17 mouse cellular contexts compared by ENCODE assay signal in the genomic region with DNA sequence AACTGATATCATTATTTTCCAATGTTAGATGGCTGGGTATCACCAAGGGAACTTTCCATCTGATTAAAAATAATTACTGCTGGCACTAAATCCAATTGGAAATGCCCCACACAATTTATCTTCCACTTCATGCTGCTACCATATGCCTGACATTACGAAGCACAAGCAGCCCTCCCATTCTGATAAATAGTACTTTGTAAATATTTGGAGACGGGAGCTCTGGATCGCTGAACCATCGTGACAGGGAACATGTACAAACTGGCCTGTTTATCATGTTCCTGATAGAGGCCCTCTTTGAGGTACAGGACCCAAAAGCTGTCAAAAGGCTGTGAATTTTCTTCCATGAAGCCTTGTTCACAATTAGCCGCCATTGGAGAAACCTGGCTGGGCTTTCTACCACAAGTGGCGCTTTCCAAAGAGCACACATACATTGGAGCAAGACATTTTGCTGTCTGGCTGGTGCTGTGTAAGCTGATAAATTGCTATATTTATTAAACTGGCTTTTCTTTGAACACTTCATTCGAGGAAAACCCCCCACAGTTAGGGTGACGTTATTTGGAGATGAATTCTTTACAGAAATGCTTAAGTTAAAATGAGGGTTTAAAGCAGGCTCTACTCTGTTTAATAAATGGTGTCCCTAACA.
DNase-seq lines count a peak whose midpoint lies in the region; ATAC-seq and TF ChIP-seq lines count a peak whose summit lies in the region.
"Had no signal": no experiment of that assay in that cellular context is flagged by ENCODE, and none has a peak within 500 bp of the region (broad histone marks: within the 10 kb centered on the region; RNA-seq: fewer than 3 reads in every experiment).

No protein-coding gene starts in this region.

- H3K9me3 ChIP-seq in hindbrain, embryonic 15.5 days: no peaks in the 10 kb centered on the region
- H3K9me3 ChIP-seq in hindbrain, embryonic 11.5 days (ENCODE audit: control insufficient read depth, low read length): no peaks in the 10 kb centered on the region
- no peaks in the 10 kb centered on the region for H3K9me3 ChIP-seq in lung, embryonic 15.5 days
- no peaks in the 10 kb centered on the region for H3K9me3 ChIP-seq in lung, postnatal 0 days (ENCODE audit: low read length)
- H3K9me3 ChIP-seq: limb, embryonic 15.5 days had no signal

- H3K9ac ChIP-seq in hindbrain, embryonic 15.5 days: no peak overlapping the region
- H3K9ac ChIP-seq in hindbrain, embryonic 11.5 days (ENCODE audit: low read depth, low read length): no peak overlapping the region
- no peak overlapping the region for H3K9ac ChIP-seq in lung, embryonic 15.5 days
- no peak overlapping the region for H3K9ac ChIP-seq in lung, postnatal 0 days (replicated peaks; ENCODE audit: low read depth)
- H3K9ac ChIP-seq: limb, embryonic 15.5 days had no signal

- no peak for DNase-seq in hindbrain, embryonic 11.5 days (ENCODE audit: low spot score)
- no peak for DNase-seq in lung, adult 2 months
- peak; percentile 35 for DNase-seq in lung, postnatal 0 days (ENCODE audit: low spot score)
- DNase-seq in lung, postnatal 4 days: peak; percentile 18 to 34
- no peak for DNase-seq in spleen, postnatal 4 days (ENCODE audit: low spot score in 2 of 2)
- DNase-seq: adrenal gland, postnatal 36 days; cerebellum, adult 9-11 months; gastrocnemius, postnatal 10 days; kidney, adult 9 months; kidney, postnatal 4 days; right cerebral cortex, adult 18-20 months; spleen, adult 18-20 months; thymus, postnatal 25 days had no signal

- no peak for TF ChIP-seq POLR2A in lung, adult 2 months (IDR thresholded peaks at IDR 0.05; ENCODE audit: borderline replicate concordance, extremely low read depth, low read depth, low read length)

- no peak for TF ChIP-seq EP300 in lung, postnatal 0 days (IDR thresholded peaks at IDR 0.05)

- ATAC-seq in hindbrain, embryonic 15.5 days (ENCODE audit: low FRiP score, low read depth): 0 out of 2 replicates have a peak, but pooled peaks have one; percentile 30
- no peak for ATAC-seq in hindbrain, embryonic 11.5 days (ENCODE audit: low FRiP score)
- ATAC-seq in lung, embryonic 15.5 days (ENCODE audit: borderline replicate concordance, extremely low read depth, low FRiP score, low TSS enrichment): peak; percentile 88
- peak; percentile 62 for ATAC-seq in lung, postnatal 0 days
- ATAC-seq: midbrain, embryonic 16.5 days had no signal

- TF ChIP-seq CTCF in lung, adult 2 months (IDR thresholded peaks at IDR 0.05; ENCODE audit: insufficient read depth, low read length): no peak
- no peak for TF ChIP-seq CTCF in lung, postnatal 0 days (IDR thresholded peaks at IDR 0.05)

- H3K4me3 ChIP-seq in hindbrain, embryonic 15.5 days: no peak overlapping the region
- no peak overlapping the region for H3K4me3 ChIP-seq in hindbrain, embryonic 11.5 days (ENCODE audit: low read depth, low read length)
- H3K4me3 ChIP-seq in lung, embryonic 15.5 days: no peak overlapping the region
- H3K4me3 ChIP-seq in lung, adult 2 months (replicated peaks; ENCODE audit: extremely low read depth, low read depth, low read length): no peak overlapping the region
- no peak overlapping the region for H3K4me3 ChIP-seq in lung, postnatal 0 days (ENCODE audit: low read depth, low read length)
- H3K4me3 ChIP-seq: limb, embryonic 15.5 days had no signal

- H3K4me1 ChIP-seq in hindbrain, embryonic 15.5 days (replicated peaks): no peaks in the 10 kb centered on the region
- no peaks in the 10 kb centered on the region for H3K4me1 ChIP-seq in hindbrain, embryonic 11.5 days (replicated peaks; ENCODE audit: control insufficient read depth, insufficient read depth, low read length)
- no peaks in the 10 kb centered on the region for H3K4me1 ChIP-seq in lung, embryonic 15.5 days
- H3K4me1 ChIP-seq in lung, adult 2 months (ENCODE audit: control insufficient read depth, insufficient read depth, low read length): no peaks in the 10 kb centered on the region
- no peaks in the 10 kb centered on the region for H3K4me1 ChIP-seq in lung, postnatal 0 days (ENCODE audit: insufficient read depth, low read depth, low read length)
- H3K4me1 ChIP-seq: limb, embryonic 15.5 days had no signal

- H3K27ac ChIP-seq in hindbrain, embryonic 15.5 days (replicated peaks): no peak overlapping the region
- H3K27ac ChIP-seq in hindbrain, embryonic 11.5 days (ENCODE audit: low read depth, low read length): no peak overlapping the region
- no peak overlapping the region for H3K27ac ChIP-seq in lung, embryonic 15.5 days
- no peak overlapping the region for H3K27ac ChIP-seq in lung, postnatal 0 days (ENCODE audit: low read length)
- H3K27ac ChIP-seq: limb, embryonic 15.5 days had no signal

- 59% methylated on average over 8 of the region's 8 CpGs for WGBS in hindbrain, embryonic 15.5 days
- WGBS in hindbrain, embryonic 11.5 days: 82% methylated on average over 8 of the region's 8 CpGs
- 32% methylated on average over 8 of the region's 8 CpGs for WGBS in lung, embryonic 15.5 days
- WGBS in lung, adult 2 months: 47% methylated on average over 8 of the region's 8 CpGs
- 36% methylated on average over 8 of the region's 8 CpGs for WGBS in lung, postnatal 0 days

- no peaks in the 10 kb centered on the region for H3K27me3 ChIP-seq in hindbrain, embryonic 15.5 days
- no peaks in the 10 kb centered on the region for H3K27me3 ChIP-seq in hindbrain, embryonic 11.5 days (ENCODE audit: control insufficient read depth, insufficient read depth, low read length)
- no peaks in the 10 kb centered on the region for H3K27me3 ChIP-seq in lung, embryonic 15.5 days
- H3K27me3 ChIP-seq in lung, postnatal 0 days (replicated peaks; ENCODE audit: insufficient read depth, low read length): no peaks in the 10 kb centered on the region
- H3K27me3 ChIP-seq: limb, embryonic 15.5 days had no signal

- H3K4me2 ChIP-seq in hindbrain, embryonic 15.5 days: no peak overlapping the region
- H3K4me2 ChIP-seq in hindbrain, embryonic 11.5 days (replicated peaks; ENCODE audit: low read depth, low read length): no peak overlapping the region
- no peak overlapping the region for H3K4me2 ChIP-seq in lung, embryonic 15.5 days
- H3K4me2 ChIP-seq in lung, postnatal 0 days (replicated peaks; ENCODE audit: low read depth, low read length): no peak overlapping the region
- H3K4me2 ChIP-seq: limb, embryonic 15.5 days had no signal

- H3K36me3 ChIP-seq in hindbrain, embryonic 15.5 days: no peaks in the 10 kb centered on the region
- no peaks in the 10 kb centered on the region for H3K36me3 ChIP-seq in hindbrain, embryonic 11.5 days (ENCODE audit: control insufficient read depth, insufficient read depth, low read length)
- no peaks in the 10 kb centered on the region for H3K36me3 ChIP-seq in lung, embryonic 15.5 days
- H3K36me3 ChIP-seq in lung, postnatal 0 days (ENCODE audit: insufficient read depth, low read length): no peaks in the 10 kb centered on the region
- H3K36me3 ChIP-seq: limb, embryonic 15.5 days had no signal

Comparison
In these comparisons a context has a peak if more than half of its experiments do, and no peak if none do; other contexts are left out.
1. DNase-seq: peak in lung, postnatal 0 days (single experiment) and lung, postnatal 4 days (2 of 2); none in hindbrain, embryonic 11.5 days (single experiment), lung, adult 2 months (single experiment) and spleen, postnatal 4 days (0 of 2).